Mouse (Mus musculus) mesoderm, embryonic 11.5 days (tissue): ENCODE measurements at regions not wholly inside any gene's neighbourhood (a gene's known extent, or its start where the extent isn't known, plus 50 kb on each side); places are given as distances from the start of the nearest gene placed in this dataset.
A peak's percentile ranks its signal among the peaks of the same experiment; 100 is the strongest.

Source experiments
- DNase-seq: peaks from one replicate; pipeline ENCODE4 v3.0.0-alpha.2; 2012; ENCODE audit warnings: low read depth, low spot score

DNA sequence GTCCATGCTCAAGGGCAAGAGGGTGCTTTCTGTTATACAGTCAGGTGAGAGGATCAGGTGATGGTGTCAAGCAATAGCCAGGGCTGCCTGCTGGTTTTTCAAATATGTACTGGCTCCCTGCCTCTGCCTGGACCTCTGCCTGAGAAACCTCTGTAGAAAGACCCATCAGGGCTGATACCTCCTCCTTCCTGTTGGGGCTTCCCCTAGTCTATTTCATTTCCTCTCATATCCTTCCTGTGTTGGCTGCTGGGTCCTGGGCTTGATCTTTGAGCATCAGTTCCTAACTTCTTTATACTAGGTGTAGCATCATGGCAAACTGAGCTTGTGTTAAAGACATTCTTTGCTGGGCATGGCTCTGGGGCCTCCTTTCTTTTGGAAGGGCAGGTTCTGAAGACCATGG lies 89.5 kb downstream of the Tmem38b start:
- DNase-seq, result no peak

DNA sequence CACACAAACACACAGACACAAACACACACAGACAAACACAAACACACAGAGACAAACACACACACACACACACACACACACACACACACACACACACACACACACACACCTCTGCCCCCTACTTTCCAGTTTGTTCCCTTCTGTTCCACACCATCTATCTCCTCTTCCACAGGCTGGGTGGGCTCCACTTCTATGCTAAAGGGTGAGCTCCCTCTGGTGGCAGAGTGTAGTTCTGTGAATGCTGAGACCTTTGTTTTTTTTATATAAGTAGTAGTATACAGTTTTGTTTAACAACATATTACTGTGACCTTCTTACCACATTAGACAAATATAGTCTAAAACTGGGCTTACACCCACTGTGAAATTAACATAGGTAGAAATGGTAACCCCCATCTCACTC lies 93.3 kb downstream of the Tmem38b start:
- DNase-seq, result peak; percentile 53

DNA sequence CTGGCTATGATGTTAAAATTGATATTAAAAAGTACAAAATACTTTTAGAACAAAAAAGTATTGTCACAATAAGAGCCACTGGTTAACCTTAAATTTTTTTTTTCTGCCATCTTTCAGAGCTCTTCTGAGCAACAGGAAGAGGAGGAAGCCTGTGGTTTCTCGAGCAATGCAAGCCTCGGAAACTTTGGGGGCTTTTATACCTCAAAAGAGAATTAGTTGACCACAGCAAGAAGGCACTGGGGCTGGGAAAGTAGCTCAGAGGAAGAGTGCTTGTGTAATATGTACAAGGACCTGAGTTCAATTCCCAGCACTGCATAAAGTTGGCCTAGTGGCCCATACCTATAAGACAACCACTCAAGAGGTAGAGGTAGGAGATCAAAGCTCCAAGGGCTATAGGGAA lies 94.7 kb downstream of the Tmem38b start:
- no peak for DNase-seq

DNA sequence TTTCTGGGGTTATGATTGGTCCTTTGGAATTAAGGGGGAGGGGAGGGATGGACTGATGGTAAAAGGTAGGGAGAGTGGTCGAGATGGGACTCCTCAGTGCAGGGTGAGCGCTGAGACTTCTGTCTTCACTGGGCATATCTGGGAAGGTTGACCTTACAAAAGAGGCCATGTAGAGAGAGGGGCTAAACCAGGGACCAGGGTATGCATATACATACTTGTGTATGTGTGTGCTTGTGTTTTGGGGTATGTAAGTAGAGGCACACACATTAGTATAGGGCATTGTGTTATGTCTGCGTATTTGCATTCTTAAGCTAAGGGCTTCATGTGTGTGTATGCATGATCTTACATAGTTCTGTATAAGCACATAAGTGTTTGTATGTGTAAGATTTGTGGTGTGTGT lies 105.2 kb downstream of the Tmem38b start:
- DNase-seq, result no peak

DNA sequence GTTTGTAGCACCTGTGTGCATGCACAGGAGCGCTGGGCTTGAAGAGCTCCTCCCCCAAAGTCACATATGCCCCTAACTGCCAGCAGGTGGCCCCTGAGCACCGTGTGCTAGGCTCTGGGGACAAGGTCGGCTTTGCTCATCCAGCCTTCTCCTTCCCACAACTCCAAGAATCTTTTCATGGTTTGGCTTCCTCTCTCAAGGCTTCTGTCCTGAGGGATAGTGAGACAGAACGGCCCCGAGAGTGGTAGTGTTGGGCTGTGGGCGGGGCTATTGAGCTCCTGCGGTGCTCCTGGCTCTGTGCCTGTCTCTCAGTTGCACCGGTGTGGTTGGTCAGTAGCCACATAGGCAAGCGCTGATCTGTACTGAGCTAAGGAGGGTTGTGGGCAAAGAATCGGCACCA lies 105.7 kb downstream of the Tmem38b start:
- peak; percentile 75 for DNase-seq

DNA sequence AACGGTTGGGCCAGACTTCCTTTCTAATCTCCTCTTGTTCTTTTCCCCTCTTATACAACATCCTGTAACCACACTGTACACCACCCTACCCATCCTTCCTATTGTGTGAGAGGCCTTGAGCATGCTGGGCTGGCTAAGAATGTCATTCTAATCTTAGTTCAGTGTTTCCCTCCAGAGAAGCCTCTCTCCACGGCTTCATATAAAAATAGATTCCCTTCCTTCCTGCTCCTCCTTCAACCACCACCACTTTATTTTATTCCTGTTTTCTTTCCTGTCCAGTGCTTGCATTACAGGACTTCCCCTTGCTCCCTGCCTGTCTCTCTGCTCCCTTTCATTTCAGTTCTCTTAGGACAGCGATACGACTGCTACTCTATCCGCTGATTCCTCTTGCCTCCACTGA lies 109.5 kb downstream of the Tmem38b start:
- no peak for DNase-seq

DNA sequence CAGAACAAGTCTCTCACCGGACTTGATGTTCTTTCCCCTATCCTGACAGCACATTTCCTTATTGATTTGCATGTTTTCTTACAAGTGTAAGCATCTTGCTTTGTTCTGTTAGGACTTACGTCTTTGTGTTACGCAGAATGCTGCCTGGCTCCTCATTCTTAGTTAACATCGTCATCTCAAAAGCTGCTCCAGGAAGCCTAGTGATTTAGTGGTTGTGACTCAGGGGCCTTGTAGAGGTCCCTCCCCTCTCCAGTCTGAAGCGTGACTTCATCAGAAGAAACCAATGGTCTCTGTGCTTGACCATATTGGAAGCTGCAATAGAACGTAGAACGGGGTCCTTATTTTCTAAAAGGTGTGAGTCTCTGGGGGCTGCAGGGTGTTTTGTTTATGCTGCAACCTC lies 122.9 kb downstream of the Tmem38b start:
- DNase-seq, result no peak

DNA sequence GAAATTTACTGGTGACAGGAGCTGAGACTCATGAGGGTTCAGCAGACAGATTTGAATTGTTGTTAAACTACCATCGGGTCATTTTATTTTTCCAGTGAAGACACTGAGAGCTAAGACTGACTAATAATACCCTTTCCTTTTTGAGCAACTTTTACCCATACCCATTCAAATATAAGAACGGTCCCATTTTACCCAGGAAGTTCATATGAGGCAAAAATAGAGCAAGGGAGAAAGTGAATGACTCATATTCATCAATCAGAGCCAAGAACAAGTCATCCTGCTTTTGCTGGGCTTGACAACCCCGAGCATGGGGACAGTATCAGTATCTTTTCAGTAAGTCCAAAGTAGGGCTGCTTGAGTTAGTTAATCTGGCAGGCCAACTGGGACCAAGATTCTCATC lies 123.3 kb downstream of the Tmem38b start:
- DNase-seq, result no peak

DNA sequence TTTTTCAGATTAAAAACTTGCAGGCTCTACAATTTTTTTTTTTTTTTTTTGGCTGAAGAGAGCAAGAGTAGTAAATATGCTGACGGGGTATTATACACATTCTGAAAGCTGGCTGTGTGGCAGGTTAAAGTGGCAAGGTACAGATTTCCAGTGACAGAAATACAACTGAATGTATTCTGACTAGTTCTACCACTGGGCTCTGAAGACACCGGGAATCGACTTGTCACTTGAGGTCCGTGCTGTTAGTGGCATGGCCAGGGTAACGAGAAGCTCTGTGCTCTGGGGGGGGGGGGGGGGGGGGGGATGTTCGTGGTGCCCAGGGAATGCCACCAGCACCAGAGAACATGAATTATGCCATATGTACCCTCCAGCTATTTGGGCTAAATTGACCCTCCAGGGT lies 124.7 kb downstream of the Tmem38b start:
- no peak for DNase-seq

DNA sequence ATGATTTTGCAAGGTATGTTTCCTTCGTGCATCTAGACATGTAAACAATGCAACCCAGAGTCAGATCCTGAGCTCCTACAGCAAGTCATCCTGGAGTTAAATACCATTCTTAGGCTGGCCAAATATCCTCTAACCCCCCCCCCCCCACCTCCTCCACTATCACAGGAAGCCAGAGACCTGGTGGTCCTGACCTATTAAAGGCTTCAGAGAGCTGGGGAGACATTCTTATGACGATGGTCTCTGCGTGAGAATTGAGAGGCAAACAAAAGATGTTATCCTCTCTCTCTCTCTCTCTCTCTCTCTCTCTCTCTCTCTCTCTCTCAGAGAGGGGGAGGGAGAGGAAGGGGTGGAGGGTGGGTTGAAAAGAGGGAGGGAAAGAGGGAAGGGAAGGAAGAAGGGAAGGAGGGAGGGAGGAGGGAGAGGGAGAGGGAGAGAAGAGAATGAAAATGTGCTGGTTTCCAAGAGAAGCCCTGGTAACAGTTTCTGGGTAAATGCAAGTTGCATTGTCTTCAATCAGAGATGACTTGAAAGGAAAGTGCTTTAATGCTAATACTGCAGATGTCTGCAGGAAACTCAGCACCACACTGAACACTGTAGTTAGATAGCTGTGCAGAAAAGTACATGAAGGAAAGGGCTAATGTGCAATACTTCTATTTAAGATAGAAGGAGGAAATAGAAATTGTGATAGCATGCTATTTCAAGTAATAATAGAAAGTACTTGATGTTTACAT lies 125.3 kb downstream of the Tmem38b start:
- DNase-seq, result no peak

DNA sequence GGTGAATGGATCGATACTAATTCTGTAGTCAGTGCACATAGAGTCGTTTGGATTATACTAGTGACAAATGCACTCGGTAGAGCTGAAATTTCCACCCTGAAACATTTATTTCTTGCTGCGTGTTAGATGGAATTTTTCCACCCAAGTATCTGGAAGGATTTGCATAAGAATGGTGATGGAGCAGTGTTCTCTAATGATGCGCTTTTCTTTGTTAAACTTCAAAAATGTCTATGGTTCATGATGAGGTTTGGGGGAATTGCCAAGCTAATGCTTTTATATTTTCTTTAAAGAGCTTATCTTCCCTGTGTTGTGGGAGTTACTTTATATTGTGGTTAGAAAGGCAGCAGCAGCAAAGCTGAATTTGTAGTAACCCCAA lies 125.9 kb downstream of the Tmem38b start:
- no peak for DNase-seq

DNA sequence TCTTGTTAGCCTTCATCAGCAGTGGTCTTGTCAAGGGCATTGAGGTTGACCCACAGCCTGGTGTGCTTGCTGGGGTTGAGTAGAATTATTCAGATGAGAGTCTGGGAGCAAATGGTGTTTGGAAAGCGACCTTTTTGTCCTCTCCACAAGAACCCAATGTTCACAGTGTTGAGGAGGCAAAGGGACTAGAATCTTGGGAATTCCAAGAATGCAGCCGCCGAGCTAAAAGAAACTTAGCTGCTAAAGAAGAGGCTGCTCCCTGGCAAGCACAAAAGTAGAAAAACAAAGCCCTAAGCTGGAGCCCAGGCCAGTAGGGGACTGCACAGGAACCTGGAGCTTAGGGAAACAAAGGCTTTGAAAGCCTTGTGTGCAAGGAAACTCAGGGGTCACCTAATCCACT lies 126.4 kb downstream of the Tmem38b start:
- DNase-seq, result peak; percentile 43

DNA sequence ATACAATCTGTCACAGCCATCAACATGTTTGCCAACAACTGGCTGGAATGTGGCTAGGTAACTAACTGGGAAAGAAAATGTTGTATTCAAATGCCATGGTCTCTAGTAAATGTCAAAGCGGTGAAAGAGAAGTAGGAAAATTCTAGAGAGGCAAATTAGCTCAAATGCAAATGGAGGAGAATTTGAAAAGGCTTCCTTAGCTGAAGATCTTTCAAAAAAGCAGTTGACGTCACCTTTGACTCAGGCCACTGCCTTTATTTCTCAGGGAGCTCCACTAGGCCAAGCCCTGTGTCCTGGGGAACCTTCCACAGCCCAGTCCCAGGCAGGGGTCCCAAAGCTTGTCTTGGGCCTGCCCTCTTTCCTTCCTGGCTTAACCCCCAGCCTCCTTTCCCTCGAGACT lies 136.6 kb downstream of the Tmem38b start:
- no peak for DNase-seq

DNA sequence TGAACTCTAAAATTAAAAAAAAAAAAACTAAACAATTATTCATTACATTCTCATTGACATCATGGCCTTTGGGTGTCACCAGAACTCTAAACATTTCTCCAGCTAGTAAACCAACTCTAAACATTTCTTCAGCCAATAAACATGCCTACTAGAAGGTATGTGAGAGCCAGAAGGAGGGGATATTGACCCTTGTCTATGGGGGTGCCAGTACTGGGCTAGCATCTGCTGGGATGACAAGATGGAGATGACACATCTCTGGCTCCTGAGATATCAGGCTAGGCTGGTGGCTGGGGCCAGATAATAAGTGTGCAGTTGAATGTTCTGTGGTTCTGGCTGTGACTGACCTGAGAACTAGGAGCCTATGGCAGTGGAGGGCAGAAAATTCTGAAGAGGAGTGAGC lies 144.6 kb downstream of the Tmem38b start:
- DNase-seq, result no peak

DNA sequence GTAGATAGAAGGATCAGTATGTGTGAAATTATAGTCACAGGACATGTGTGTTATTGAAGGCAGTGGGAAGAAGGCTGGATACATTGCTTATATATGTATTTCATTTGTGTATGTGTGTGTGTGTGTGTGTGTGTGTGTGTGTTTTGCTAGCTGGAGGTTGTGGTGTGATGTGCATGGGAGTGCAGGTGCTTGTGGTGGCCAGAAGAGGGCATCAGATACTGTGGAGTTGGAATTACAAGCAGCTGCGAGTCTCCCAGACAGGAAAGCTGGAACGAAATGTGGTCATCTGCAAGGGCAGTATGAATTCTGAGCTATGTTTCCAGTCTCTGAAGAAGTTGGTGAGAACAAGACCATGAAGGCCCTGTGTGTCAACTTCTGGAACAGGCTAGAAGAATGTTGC lies 145.1 kb downstream of the Tmem38b start:
- no peak for DNase-seq

DNA sequence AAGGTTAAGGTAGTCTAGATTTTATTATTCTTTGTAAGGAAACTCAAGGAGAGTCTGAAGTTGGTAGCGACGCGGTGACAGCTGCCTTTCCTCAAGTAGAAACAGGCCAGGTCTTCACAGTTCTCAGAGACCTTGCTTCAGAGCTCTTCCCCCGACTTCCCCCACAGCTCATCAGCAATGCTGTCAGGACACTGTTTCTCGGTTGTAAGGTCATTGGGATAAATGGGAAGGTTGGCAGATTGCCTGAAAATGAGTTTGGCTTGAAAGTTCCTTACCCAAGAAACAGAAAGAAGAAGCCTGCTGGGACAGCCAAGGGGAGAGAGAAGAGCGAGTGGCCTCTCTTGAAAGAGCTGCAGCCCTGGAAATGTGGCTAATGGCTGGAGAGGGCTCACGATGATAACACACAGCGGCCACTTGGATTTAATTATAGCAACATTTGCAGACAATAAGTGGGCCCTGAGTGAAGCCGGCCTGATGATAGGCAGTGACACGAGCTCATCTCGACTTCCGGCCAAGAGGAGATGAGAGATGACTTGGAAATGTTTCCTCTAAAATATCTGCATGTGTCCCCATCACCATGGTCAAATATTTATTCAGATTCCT lies 150.3 kb downstream of the Tmem38b start:
- DNase-seq, result no peak

DNA sequence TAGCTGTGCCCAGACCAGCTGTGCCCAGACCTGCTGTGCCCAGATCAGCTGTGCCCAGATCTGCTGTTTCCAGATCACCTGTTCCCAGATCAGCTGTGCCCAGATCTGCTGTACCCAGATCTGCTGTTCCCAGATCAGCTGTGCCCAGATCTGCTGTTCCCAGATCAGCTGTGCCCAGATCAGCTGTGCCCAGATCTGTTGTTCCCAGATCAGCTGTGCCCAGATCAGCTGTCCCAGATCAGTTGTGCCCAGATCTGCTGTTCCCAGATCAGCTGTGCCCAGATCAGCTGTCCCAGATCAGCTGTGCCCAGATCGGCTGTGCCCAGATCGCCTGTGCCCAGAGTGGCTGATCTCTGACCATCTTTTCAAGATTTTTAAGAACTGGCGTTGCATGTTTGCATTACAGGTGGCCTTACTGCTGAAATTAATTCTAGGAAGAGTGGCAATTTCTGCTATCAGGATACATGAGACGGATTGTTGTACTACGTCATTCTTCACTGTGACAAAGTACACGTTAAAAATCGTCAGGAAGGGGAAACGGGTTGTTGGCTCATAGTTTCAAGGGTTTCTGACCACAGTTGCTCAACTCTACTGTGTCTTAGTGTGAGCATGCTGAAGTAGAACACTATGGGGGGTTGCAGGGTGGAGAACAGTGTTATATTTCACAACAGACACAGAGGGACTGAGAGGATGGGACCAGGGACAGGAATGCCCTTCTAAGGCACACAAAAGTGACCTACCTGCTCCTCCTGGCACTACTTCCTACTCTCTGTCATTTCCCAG lies 160.9 kb downstream of the Tmem38b start:
- no peak for DNase-seq

DNA sequence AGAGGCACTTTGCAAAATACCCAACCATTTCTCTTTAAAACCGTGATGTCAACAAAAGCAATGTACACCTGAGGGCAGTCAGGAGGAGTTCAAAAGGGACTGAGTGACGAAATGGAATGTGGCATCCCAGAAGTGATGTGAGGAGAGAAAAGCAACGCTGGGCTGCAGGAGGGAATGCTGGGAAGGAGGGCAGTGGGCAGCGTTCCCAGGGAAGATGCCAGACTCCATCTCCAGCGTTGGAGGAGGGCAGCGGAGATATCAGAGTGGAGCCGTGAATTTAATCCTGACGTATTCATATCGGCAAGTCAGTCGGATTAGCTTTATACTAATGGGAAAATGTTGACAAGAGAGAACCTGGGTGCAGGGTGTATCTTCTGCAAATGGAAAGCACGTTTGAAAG lies 161.7 kb downstream of the Tmem38b start:
- no peak for DNase-seq

DNA sequence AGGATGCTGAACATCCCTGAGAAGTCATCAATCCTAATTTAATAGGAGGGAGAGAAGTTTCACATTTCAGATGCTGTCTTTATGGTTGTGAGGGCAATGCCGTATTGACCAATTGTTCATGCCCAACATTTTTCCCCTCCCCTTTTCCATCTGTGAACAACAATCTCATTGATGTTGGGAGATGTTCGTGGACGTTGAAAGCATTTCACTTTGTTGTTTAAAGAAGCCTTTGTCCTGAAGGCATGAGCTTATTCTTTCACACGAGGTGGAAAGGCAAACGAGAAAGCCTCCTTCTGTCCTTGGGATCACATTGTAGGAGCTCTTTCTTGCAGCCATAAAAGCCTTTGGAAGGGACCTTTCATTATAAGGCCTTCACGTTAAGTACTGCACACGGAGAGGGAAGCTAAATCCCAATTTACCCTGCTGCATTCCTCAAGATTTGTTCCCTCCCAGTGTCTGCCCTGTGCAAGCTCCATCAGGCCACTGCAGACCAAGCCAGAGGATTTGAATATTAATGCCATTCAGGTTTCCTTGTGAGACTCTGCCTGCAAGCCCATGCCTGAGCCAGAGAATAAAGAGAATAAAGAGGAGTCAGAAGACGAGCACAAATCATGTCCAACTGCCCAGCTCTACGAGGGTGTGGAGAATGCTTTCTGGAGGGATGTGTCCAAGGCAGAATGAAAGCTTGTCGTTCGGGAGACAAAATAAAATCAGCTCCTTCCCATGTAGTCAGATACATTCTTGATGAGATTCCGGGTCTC lies 195.4 kb downstream of the Tmem38b start:
- peak; percentile 68 for DNase-seq

DNA sequence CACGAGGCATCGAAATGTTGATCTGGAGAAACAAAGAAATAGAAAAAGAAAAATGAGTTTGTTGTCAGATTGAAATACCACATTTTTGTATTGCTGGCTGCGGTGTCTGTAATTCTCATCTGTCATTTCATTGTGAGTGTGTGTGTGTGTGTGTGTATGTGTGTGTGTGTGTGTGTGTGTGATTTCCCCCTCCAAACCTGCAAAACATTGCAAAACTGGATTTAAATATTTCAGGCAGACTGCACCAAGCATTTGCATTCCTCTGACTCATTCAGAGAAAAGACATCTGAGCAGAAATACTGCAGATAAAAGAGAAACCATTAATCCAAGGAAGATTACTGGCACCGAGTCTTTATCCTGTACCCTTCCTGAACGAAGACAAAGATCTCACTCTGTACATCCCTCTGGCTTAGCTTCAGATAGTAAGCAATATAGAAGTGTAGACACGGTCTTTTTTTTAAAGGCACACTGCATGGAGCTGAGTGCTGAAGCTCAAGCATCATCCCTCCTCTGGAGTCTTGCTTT lies 196.1 kb downstream of the Tmem38b start:
- DNase-seq, result no peak

DNA sequence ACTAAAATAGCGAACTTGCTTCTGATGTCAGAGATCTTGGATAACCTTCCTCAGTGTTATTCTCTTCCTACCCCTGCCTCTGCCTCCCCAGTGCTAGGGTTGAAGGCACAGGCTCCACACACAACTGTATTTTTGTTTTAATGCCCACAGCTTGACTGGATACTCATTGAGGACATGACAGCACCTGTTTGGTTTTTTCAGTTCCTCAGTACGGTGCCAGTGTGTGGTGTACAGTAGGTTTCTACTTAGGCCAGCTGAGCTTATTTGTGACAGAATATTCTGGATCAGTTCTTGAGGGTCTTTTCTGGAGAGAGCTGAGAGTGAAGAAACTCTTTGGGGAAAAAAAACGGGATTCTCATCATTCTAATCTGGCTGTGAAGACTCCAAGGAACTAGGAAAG lies 201.1 kb downstream of the Tmem38b start:
- no peak for DNase-seq
